Mouse (Mus musculus) 416B (cell line): ENCODE measurements around the gene Lep.

Source experiments
- DNase-seq: peaks from one replicate; pipeline ENCODE4 v3.0.0; 2011; ENCODE audit warnings: low read depth

The Lep gene

GRCm38 (mm10) chr6:29118231-29118630 is 58.2 kb downstream of the Lep start:
- no peak for DNase-seq

- no peak for DNase-seq
Observed at GRCm38 (mm10) chr6:29118963-29119362, 58.9 kb downstream of the Lep start.

DNA sequence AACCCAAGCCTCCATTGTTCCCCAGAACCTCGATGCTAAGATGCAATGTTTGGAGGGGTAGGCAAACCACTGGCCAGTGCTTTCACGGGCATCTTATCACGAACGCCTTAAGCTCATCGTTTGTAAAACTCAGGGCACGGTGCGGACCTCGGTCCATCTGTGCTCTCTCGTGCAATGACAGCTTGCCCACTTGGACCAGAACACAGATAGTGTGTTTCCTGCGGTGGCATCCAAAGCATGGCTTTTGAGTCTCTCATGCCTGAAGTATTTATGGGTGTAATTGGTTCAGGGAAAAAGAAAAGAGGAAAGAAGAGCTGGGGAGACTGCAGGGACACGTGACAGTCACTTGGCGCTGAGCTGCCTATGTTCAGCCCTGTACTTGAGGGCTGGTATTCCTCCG is 60.0 kb downstream of the Lep start:
- DNase-seq, result no peak
